Mouse (Mus musculus): ENCODE results near the gene Pnma5.
"Not testable (repeated sequence)": the region's sequence is repeated elsewhere in the genome, so short reads cannot be mapped to it uniquely, and the experiment has no call there.

Pnma5 gene

DNA sequence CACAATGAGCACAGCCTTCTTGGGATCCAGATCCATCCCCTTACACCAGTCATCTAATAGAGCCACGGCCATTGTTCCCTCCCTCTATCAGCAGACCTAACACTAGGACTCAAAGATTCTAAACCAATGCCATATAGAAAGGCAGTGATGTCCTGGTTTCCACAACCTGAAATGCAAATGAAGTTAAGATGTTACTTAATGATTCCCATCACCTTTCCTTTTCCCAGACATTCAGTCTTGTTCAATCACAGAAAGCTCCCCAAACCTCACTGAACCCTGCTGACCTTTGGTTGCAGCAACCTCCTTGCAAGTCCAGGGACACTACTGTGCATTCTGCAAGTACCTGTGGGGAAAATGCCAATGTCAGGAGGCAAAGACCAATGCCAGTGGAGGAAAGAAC, at the start of gene Pnma5:
Gene Pnma5 (minus strand): TSS at position 101 of the 400 bp plus-strand sequence.
- no peak for DNase-seq (ENCODE audit: low read depth, low spot score)

DNA sequence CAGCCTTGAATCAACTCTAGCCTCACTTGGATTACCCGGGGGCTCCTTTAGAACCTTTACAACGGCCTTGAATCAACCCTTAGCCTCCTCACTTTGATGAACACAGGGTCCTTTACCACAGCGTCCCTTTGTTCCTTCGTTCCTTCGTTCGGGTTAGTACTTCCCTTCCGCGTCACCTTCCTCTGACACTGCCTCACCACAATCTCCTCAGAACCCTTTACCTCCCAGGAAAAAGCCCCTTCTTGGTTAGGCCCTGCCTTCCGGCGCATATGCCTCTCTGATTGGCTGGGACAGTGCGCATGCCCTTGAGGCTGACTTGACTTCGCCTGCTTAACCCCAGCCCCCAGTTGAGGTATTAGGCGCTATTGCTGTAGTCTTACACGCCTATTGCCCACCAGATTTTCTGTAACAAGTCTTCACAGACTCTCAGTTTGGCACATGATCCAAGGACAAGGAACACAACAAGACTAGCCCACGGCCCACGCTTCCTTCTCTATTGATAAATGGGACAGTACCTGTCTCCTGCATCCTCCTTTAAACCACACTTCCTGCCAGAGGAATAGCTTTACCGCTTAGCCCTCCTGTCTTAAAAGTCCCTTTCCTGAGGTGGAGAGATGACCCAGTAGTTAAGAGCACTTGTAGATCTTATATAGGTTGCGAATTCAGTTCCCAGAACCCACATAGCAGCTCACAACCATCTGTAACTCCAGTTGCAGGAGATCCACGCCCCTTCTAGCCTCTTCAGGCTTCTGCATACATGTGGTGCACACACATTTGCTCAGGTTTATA, 45.6 kb upstream of the Pnma5 start, which contains the start of gene Xlr4a:
Gene Xlr4a (minus strand): TSS at position 212 of the 789 bp plus-strand sequence.
- not testable (repeated sequence) for DNase-seq (ENCODE audit: low read depth, low spot score)

- DNase-seq (ENCODE audit: low read depth, low spot score): not testable (repeated sequence)
These were observed 29.9 kb upstream of the Pnma5 start for GRCm38 (mm10) chrX:73066765-73067312.

GRCm38 (mm10) chrX:73064415-73064793, 27.5 kb upstream of the Pnma5 start, which contains the start of gene Pnma3:
Pnma3 (plus strand) TSS chrX:73064787.
- DNase-seq (ENCODE audit: low read depth, low spot score): no peak

DNA sequence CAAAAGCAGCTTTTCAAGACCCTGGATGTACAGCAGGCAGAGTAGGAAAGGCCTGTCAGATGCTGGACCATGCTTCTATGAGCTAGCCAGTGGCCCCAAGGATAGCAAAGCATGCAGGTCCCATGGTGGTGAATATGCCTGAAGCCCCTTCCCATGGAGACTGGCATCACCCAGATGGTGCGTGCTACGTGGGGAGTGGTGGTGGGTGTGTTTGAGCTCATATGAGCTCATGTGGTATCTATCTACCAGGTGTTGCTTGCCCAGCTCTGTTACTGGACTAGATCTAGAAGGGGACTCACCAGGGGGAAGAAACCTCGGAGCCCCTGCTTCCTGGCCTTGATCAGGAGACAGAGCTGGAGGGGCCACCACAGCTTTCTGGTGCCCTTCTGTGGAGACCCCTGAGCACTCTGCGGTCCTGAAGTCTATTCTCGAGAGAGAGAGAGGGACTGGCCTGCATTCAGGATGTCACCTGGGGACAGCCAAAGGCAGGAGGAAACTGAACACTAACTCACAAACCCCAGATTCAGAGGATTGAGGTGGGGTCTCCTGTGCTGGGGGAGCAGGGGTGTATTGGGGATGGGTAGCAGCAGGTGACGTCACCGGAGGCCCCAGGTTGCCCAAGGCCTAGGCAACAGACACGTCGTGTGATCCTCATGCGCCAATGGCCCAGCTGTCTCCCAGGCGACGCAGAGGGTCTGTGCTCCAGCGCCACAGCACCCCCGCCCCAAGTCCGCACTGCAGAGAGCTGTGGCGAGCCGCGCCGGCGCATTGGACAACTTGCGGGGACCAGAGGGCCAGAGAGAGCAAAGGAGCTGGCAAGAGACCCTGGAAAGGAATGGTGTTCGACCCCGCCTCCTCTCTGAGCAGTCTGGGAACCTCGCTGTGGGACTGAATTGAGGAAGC, 26.9 kb upstream of the Pnma5 start:
- no peak for DNase-seq (ENCODE audit: low read depth, low spot score)

GRCm38 (mm10) chrX:73062323-73062722, 25.4 kb upstream of the Pnma5 start:
- no peak for DNase-seq (ENCODE audit: low read depth, low spot score)

DNA sequence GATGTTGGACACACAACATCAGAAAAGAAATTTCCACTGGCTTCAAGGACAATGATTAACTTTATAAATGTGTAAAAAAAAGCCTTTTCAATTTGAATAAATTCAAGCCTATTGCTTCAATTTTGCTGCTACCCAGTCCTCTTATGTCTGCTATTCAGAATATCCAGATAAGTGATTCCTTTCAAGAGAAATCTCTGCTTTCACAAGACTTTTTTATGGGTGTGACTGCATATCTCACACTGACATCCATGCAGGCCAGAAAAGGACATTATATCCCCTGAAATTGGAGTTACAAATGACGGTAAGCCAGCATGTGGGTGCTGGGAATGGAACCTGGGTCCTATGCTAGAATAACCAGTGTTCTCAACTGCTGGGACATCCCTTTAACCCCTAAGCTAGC, 24.6 kb upstream of the Pnma5 start:
- no peak for DNase-seq (ENCODE audit: low read depth, low spot score)

DNA sequence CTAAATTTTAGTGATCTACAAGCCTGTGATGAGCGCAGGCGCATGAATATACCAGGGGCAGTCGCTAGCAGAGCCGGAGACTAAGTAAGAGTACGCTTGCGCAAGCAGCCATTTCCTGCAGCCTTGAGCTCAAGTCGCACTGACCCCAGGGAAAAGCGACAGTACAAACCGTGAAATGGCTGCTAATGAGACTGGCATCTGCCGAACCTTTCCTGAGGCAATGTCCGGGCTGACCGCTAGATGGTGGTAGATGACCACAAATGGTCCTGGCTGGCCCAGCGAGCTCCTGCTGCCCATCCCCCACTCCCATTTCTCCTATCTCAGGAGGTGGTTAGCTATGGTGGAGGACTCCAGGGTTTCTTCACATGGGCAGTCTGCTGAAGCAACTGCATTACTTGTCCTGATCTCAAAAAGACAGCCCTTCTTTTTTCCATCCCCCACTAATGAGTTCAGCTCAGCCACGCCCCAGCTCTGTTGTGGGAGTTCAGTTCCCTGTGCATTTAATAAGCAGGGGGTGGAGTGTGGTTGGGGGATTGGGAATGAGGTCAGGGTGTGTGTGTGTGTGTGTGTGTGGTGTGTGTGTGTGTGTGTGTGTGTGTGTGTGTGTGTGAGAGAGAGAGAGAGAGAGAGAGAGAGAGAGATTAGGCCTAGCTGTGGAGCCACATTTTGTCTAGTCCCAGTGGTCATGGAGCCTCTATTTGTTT, 17.1 kb upstream of the Pnma5 start:
- peak; percentile 43 for DNase-seq (ENCODE audit: low read depth, low spot score)

DNA sequence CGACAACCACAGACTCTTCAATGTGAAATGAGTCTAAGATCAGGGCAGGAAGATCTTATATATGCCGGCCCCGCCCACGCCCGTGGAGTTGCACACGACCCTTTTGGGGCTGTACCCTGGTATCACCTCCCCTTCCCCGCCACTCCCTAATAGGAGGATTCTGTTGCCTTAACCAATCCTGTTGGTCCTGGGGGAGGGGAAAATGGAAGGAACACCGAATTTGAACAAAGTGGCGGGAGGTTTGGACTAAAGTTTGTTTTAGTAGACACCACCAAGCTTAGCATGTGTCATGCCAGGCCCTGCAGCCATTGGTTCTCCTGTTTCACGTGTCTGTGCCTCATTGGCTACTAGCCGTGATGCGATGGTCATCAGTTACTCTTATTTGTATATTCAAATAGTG, 2.8 kb upstream of the Pnma5 start:
- no peak for DNase-seq (ENCODE audit: low read depth, low spot score)

DNA sequence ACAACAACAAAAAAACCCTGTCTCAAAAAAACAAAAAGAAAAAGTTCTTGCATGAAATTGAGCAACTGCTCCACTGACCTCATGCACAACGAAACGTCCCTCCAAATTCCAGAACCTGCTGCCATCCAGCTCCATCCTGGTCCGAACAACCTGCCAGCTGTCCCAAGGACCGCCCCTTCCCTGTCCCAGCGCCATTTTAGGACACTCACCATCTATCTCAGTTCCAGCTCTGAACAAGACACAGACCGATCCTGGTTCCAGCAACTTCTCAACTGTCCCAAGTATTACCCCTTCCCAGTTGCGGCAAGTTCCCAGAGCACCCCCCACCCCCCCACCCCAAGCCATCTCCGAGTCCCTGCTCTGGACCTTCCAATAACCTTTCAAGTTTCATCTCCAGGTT, 1.9 kb upstream of the Pnma5 start:
- DNase-seq (ENCODE audit: low read depth, low spot score): no peak

GRCm38 (mm10) chrX:73012846-73013245, 24.1 kb downstream of the Pnma5 start:
- no peak for DNase-seq (ENCODE audit: low read depth, low spot score)

- peak; percentile 77 for DNase-seq (ENCODE audit: low read depth, low spot score)
These were observed 29.1 kb downstream of the Pnma5 start for GRCm38 (mm10) chrX:73007597-73008479.

- DNase-seq (ENCODE audit: low read depth, low spot score): peak; percentile 55
These were observed 31.2 kb downstream of the Pnma5 start for GRCm38 (mm10) chrX:73005678-73006077.

- no peak for DNase-seq (ENCODE audit: low read depth, low spot score)
These were observed 33.8 kb downstream of the Pnma5 start for GRCm38 (mm10) chrX:73003110-73003509.

- DNase-seq (ENCODE audit: low read depth, low spot score): no peak
These were observed 41.4 kb downstream of the Pnma5 start for GRCm38 (mm10) chrX:72995542-72995941.

- DNase-seq (ENCODE audit: low read depth, low spot score): no peak
These were observed 44.5 kb downstream of the Pnma5 start for GRCm38 (mm10) chrX:72992291-72992919.

GRCm38 (mm10) chrX:72990581-72990980, 46.3 kb downstream of the Pnma5 start:
- DNase-seq (ENCODE audit: low read depth, low spot score): no peak

DNA sequence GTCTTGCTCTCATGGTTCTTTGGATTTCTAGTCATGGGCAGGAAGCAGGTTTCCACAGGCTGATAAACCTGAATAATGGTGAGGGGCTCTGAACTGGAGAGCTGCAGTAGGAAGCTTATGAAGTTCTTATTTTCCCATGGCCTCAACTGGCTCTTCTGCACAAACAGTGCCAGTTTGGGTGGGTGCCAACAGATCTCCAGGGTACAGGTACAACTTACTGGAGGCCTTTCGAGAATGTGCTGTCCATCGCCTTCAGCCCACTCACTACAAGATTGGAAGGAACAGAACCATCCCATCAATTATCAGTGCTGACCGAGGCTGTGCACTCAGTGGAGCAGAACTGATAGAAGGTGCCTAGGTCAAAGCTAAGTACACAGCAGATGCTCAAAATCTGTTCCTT, 48.5 kb downstream of the Pnma5 start:
- DNase-seq (ENCODE audit: low read depth, low spot score): no peak

- no peak for DNase-seq (ENCODE audit: low read depth, low spot score)
These were observed 49.4 kb downstream of the Pnma5 start for GRCm38 (mm10) chrX:72987520-72987905.

Data from c-Kit-negative CD71-positive TER-119-positive erythroid progenitor cells, embryonic 14.5 days (primary cell).